Mouse (Mus musculus): ENCODE results near the gene Gm20388.

DNA sequence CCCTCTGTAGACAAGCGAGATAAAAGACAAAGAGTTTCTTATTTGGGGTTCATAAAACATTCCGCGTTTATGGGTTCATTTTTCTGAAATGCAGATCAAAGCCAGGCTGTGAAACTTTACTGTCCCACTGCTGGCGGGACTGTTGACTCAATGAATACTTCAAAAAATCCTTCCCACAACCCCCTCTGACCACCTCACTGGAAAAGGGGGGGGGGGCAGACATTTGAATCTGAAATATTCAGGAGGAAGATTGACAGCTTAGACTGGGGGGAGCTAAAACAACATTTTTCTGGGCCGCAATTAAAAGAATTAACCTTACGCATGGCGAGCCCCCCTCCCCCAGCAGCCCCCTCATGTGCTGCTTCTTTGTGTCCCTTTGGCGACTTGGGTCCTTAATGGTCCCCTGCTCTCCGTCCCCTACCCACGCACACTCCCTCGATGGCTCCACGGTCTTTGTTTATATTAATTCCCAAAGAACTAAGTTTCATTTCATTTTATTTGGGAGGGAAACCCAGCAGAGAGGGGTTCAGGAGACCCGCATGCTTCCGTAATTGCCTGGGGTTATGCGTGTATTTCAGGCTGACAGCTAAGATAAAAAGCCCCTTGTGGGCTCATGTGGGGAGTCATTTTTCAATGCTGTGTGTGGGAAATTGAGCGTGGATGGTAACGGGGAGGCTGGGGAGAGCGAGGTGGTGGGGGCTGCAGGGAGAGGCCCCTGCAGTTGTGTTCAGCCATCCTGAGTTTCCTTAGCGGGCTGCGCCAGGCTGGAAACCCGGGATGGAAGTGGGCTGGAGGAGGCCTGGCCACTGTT is 1270.0 kb downstream of the Gm20388 start:
- TF ChIP-seq POLR2A (IDR thresholded peaks at IDR 0.05; ENCODE audit: borderline replicate concordance, extremely low read depth, insufficient read depth, insufficient read length, poor library complexity, severe bottlenecking) (no peak), CTCF (IDR thresholded peaks at IDR 0.05; ENCODE audit: borderline replicate concordance, extremely low read depth, insufficient read depth, insufficient read length) (no peak)

Data from brain, embryonic 14.5 days (tissue).